Comparison of ENCODE assay signal across 8 mouse cellular contexts in the genomic region with DNA sequence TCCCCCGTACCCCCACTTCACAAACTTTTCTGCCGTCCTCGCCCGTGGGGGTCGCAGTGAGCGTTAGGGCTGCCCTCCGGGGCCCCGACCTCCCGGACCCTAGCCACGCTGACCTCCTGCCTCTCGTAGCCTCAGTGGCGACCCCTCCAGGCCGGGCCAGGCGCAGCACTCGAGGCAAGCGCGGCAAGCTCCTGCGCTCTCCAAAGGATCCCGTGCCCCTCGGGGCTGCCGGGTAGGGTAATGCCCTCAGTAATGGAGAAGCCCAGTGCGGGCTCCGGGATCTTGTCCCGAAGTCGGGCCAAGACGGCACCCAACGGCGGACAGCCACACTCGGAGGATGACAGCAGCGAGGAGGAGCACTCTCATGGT. TPM values are rescaled to one million over a fixed set of nuclear protein-coding genes. Genes with fewer than 3 reads are reported as not detected.
DNase-seq lines count a peak whose midpoint lies in the region; ATAC-seq and TF ChIP-seq lines count a peak whose summit lies in the region.

No protein-coding gene starts in this region.

- peak overlapping the region; percentile 91 for H3K4me3 ChIP-seq in forebrain, embryonic 13.5 days
- H3K4me3 ChIP-seq in layer of hippocampus, adult 2 months = peak overlapping the region; percentile 71

- H3K36me3 ChIP-seq in forebrain, embryonic 13.5 days (ENCODE audit: poor library complexity, severe bottlenecking) = peaks cover 39% of the 10 kb centered on the region

- H3K27me3 ChIP-seq in forebrain, embryonic 13.5 days = no peaks in the 10 kb centered on the region

- peak overlapping the region; percentile 77 for H3K4me2 ChIP-seq in forebrain, embryonic 13.5 days

- peak; percentile 88 for TF ChIP-seq CTCF in layer of hippocampus, adult 2 months (conservative IDR thresholded peaks at IDR 0.05)

- peak; percentile 20 for ATAC-seq in forebrain, embryonic 13.5 days
- ATAC-seq in activated CD4-positive, CD25-positive, alpha-beta regulatory T cell, adult 4 months = no peak

- intact Hi-C loops in heart, postnatal 25 days (cut with DNase I) = loop anchor here (1.0 kb wide), 1 partner anchor 150 kb away; no protein-coding TSS in a partner anchor

- WGBS in forebrain, embryonic 13.5 days = under 1% methylated on average over 28 of the region's 30 CpGs

- peaks cover 75% of the 10 kb centered on the region for H3K4me1 ChIP-seq in forebrain, embryonic 13.5 days

- no peaks in the 10 kb centered on the region for H3K9me3 ChIP-seq in forebrain, embryonic 13.5 days (replicated peaks)

- peak; percentile 83 for DNase-seq in MN1 (ENCODE audit: low spot score)
- peak; percentile 73 for DNase-seq in c-Kit-positive CD71-negative TER-119-negative erythroid progenitor cells, embryonic 14.5 days (ENCODE audit: low read depth)
- DNase-seq in heart, postnatal 25 days (ENCODE audit: low spot score) = peak; percentile 58
- peak in 1 of 2 experiments; percentile 73 for DNase-seq in layer of hippocampus, adult 2 months (ENCODE audit: low spot score in 2 of 2)
- peak; percentile 72 for DNase-seq in lung, postnatal 36 days
- DNase-seq in right cerebral cortex, postnatal 4 days = peak; percentile 81

- H3K27ac ChIP-seq in forebrain, embryonic 13.5 days = peak overlapping the region; percentile 100
- H3K27ac ChIP-seq in layer of hippocampus, adult 2 months = peak overlapping the region; percentile 93

- peak overlapping the region; percentile 98 for H3K9ac ChIP-seq in forebrain, embryonic 13.5 days

RNA-seq across cellular contexts. Expression of a gene that starts 1.6 kb away (rescaled TPM):
- polyA plus RNA-seq in forebrain, embryonic 13.5 days (2015; fragmentation: Nextera tagmentation; extraction: Ambion mirVana) = 58.1 and 60.6 TPM in 2 replicates
- total RNA-seq in heart, postnatal 25 days (2021) = 1 to 10 TPM; 6.9 to 7.5 TPM
- total RNA-seq in layer of hippocampus, adult 2 months (2021) = 10 to 100 TPM; 17.0 to 18.2 TPM
- polyA plus RNA-seq in activated CD4-positive, CD25-positive, alpha-beta regulatory T cell, adult 4 months (2017; shearing (Covaris generic)) = not detected

RNA-seq across cellular contexts. Expression of a gene that starts 27.7 kb away (rescaled TPM):
- polyA plus RNA-seq in forebrain, embryonic 13.5 days (2015; fragmentation: Nextera tagmentation; extraction: Ambion mirVana) = 71.1 and 80.5 TPM in 2 replicates
- 10 to 100 TPM; 14.4 to 17.7 TPM for total RNA-seq in heart, postnatal 25 days (2021)
- 10 to 100 TPM; 34.2 to 38.1 TPM for total RNA-seq in layer of hippocampus, adult 2 months (2021)
- 10 to 100 TPM; 28.0 to 29.3 TPM for polyA plus RNA-seq in activated CD4-positive, CD25-positive, alpha-beta regulatory T cell, adult 4 months (2017; shearing (Covaris generic))

RNA-seq across cellular contexts. Expression of a gene that starts 51.3 kb away (rescaled TPM):
- 673 and 749 TPM in 2 replicates for polyA plus RNA-seq in forebrain, embryonic 13.5 days (2015; fragmentation: Nextera tagmentation; extraction: Ambion mirVana)
- 100 to 1,000 TPM; 407 to 462 TPM for total RNA-seq in heart, postnatal 25 days (2021)
- 1,000 to 10,000 TPM in 1 of 2 experiments, 100 to 1,000 TPM in 1; 959 to 1,016 TPM for total RNA-seq in layer of hippocampus, adult 2 months (2021)
- 100 to 1,000 TPM; 387 to 411 TPM for polyA plus RNA-seq in activated CD4-positive, CD25-positive, alpha-beta regulatory T cell, adult 4 months (2017; shearing (Covaris generic))
